Mouse (Mus musculus) G1E (cell line): ENCODE measurements at regions not wholly inside any gene's neighbourhood (a gene's known extent, or its start where the extent isn't known, plus 50 kb on each side); places are given as distances from the start of the nearest gene placed in this dataset.
"Not testable (repeated sequence)": the region's sequence is repeated elsewhere in the genome, so short reads cannot be mapped to it uniquely, and the experiment has no call there.

Source experiments
- CTCF ChIP-seq: IDR thresholded peaks from 2 replicates; pipeline ENCODE4 v1.5.1; 2012; ENCODE audit warnings: low read depth, low read length, inconsistent platforms, mixed read lengths
- GATA1 ChIP-seq: IDR thresholded peaks from 2 replicates; pipeline ENCODE4 v1.6.1; 2012; ENCODE audit warnings: borderline replicate concordance, low read length, inconsistent platforms, mixed read lengths
- GATA2 ChIP-seq: IDR thresholded peaks from 2 replicates; pipeline ENCODE4 v1.6.1; 2012; ENCODE audit warnings: low read depth, low read length, inconsistent platforms, borderline replicate concordance
- POLR2AphosphoS5 ChIP-seq: IDR thresholded peaks from 2 replicates; pipeline ENCODE4 v1.6.1; 2012; ENCODE audit warnings: low read depth, low read length, inconsistent platforms; ENCODE audit not compliant: insufficient replicate concordance
- TAL1 ChIP-seq: conservative IDR thresholded peaks from 2 replicates; pipeline ENCODE4 v1.6.1; 2012; ENCODE audit warnings: low read depth, low read length, inconsistent platforms, mixed read lengths

DNA sequence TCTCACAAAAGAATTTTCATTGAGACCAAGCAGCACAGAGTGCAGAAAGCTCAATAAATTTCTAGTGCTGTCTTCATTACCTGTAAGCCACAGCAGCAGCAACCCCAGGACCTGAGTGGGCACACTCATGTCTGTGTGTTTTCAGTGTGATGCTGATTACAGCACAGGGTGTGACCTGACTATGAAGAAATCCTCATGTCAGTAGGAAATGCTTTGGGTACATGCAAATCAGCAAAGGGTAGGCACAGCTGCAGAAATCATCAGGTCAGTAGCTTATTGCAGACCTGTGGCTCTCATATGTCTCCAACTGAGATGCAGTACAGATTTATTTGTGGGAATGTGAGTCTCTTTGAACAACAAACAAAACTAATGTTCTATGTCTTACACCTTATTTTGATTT lies 977.1 kb downstream of the Rpia start:
- not testable (repeated sequence) for TF ChIP-seq CTCF, GATA1, POLR2AphosphoS5, TAL1, GATA2
